Mouse (Mus musculus) embryo, embryonic 11.5 days (tissue): ENCODE data around the gene Rundc1.
"Not testable (repeated sequence)": the region's sequence is repeated elsewhere in the genome, so short reads cannot be mapped to it uniquely, and the experiment has no call there.

Source experiments
- DNase-seq: peaks from one replicate; pipeline ENCODE4 v3.0.0-alpha.2; 2012; ENCODE audit warnings: low read depth, low spot score

The Rundc1 gene

GRCm38 (mm10) chr11:101466552-101466950, 41.7 kb downstream of the Rundc1 start:
- DNase-seq: not testable (repeated sequence)

DNA sequence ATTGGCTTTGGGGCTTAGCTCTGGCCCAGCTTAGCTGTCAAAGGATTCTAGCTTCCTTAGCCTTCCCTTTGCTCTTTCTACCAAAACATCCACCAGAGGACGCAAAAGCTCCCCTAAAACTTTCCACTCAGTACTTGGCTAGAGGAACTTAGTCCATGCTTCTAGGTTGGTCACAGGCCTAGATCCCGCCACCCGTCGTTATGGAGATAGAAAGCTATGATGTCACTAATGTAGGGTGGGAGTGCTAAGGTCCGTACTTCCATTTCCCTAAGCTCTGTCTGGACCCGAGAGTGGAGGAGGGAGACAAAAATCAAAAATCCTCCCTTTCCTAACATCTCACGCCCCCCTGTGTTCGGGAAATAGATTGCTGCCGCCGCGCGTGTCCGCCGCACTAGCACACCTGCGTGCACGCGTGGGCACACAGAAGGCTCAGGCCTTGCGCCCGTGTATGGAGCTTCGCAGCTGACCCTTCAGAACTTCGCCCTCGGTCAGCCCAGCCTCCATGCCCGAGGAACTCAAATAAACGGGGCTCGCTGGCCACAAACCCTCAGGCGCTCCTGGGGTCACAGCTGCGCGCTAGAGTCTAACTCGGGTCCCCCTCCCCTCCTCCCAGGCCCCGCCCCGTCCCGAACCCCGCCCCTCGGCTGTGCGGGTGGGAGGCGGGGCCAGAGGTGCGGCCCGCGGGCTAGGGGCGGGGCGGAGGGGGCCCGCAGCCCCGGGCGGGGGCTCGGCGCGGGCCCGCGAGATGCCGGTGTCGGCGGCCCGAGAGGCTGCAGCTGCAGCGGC, 42.8 kb downstream of the Rundc1 start:
- no peak for DNase-seq

DNA sequence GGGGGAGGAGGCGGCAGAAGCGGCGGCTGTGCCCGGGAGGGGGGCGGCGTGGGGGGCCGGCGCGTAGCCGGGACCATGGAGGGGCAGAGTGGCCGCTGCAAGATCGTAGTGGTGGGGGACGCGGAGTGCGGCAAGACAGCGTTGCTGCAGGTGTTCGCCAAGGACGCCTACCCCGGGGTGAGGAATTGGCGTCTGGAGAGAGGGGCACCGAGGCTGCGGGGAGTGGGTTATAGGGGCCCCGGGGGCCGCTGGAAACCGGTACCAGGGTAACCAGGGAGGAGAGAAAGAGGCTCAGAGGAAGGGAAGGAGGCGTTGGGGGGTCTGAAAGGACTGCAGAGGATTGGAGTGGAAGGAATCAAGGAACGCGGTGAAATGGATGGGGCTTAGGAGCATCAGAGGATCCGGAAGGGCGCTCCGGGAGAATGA, 43.4 kb downstream of the Rundc1 start:
- DNase-seq: no peak

- DNase-seq: no peak
Observed at GRCm38 (mm10) chr11:101468731-101469130, 43.8 kb downstream of the Rundc1 start.

- DNase-seq: no peak
Observed at GRCm38 (mm10) chr11:101469155-101469554, 44.3 kb downstream of the Rundc1 start.

DNA sequence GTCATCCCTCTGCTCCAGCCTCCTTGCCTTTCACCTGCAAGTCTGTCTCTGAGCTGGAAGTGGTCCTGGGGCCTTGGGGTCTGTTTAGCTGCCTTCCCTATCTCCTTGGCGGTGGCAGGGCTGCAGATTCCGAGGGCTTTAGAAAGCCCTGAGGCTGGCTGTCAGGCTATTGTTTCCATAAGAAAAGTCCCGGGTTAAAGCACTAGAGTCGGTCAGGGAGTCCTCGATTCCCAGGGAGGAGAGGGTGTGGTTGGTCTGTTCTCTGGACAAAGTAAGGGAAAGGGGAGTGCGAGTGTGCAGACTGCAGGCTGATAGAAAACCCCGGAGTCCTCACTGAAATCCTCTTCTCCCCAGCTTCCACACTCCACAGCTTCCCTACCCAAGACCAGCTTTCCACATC, 45.3 kb downstream of the Rundc1 start:
- no peak for DNase-seq

DNA sequence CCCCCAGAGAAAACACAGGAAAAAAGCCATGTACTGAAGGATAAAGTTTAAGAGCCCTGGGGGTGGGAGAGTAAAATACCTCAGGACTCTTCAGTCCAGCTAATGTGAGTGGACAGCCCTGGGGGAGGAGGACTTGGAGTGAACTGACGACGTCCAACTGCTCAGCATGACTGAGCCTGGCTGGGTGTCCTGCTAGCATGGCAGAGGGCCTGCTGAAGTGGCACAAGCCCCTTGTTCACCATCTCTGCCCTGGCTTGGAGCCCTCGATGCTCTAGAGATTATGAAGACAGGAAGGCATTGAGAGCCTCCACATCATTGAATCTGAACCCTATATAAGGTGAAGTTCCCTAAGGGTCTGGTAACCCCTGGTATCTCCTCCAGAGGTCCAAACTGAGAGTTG, 47.0 kb downstream of the Rundc1 start:
- no peak for DNase-seq

- no peak for DNase-seq
Observed at GRCm38 (mm10) chr11:101472336-101472735, 47.5 kb downstream of the Rundc1 start.

GRCm38 (mm10) chr11:101473686-101474085, 48.8 kb downstream of the Rundc1 start:
- not testable (repeated sequence) for DNase-seq

DNA sequence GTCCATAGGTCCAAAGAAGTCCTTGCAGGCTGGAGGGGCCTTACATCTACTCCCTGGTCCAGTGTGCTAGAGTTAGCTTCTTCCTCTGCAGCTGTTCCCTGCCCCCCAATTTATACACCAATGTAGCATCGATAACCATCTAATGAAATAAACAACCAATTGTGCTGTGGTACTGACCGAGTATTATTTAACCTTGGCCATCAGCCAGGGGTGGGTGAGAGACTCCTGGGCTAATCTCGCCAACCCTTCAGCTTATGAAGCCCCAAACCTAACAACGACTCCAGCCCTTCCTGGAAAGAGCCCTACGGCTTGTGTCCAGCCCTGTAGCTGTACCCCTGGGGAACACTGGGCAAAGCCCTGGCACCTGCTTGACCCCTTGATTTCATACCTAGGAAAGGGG, 49.4 kb downstream of the Rundc1 start:
- no peak for DNase-seq

- not testable (repeated sequence) for DNase-seq
Observed at GRCm38 (mm10) chr11:101476361-101476760, 51.5 kb downstream of the Rundc1 start.

DNA sequence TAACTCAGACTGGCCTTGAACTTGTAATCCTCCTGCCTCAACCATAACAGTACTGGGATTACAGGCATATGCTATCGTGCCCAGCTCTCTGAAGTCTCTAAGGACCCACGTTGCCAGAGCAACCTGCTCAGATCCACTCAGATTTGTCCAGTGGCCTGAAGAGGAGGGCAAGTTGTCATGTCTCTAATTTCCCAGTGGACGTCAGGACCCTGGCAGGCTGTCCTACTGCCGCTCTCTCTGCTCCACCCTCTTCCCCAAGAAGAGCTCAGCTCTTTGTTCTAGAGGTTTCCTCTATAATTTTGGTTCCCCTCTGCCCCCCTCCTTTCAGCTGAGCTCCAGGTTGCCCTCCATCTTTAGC, 52.3 kb downstream of the Rundc1 start:
- DNase-seq: no peak

- DNase-seq: no peak
Observed at GRCm38 (mm10) chr11:101477552-101478211, 52.8 kb downstream of the Rundc1 start.

DNA sequence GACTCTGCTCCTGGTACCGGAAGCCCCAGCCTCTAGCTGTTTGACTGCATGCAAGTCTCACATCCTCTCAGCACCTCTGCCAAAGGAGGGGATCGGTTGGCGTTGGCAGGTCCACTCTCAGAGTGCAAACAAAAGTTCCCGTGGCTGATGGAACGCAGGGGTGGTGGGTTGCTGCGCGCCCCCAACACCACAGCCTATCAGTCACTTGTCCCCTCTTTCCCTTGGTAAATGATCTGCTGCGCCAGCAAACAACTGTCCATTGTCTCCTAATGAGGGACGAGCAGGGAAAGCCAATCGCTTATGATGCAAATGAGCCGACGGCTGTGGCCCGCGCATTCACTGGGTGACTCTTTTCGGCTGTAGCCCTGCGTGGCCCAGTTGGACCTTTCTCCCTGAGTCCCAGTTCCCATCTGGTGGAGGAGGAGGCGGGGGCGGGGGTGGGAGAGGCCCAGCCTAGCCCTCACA, 54.3 kb downstream of the Rundc1 start:
- DNase-seq: peak; percentile 34

GRCm38 (mm10) chr11:101480912-101481311, 56.0 kb downstream of the Rundc1 start:
- no peak for DNase-seq

GRCm38 (mm10) chr11:101483804-101484203, 58.9 kb downstream of the Rundc1 start:
- no peak for DNase-seq

- no peak for DNase-seq
Observed at GRCm38 (mm10) chr11:101484245-101484644, 59.4 kb downstream of the Rundc1 start.

GRCm38 (mm10) chr11:101484814-101485213, 59.9 kb downstream of the Rundc1 start:
- no peak for DNase-seq
